Mouse (Mus musculus) macrophage (primary cell): ENCODE data around the gene Vmn1r42. TPM values are rescaled to one million over a fixed set of nuclear protein-coding genes. Genes with fewer than 3 reads are reported as not detected.
"Not testable (repeated sequence)": the region's sequence is repeated elsewhere in the genome, so short reads cannot be mapped to it uniquely, and the experiment has no call there.

Source experiments
- H3K27ac ChIP-seq: fragments of 350-480 bp; formaldehyde crosslinking; 2 replicates; pipeline ENCODE4 v1.9.0; 2021
- H3K36me3 ChIP-seq: fragments of 350-480 bp; formaldehyde crosslinking; 2 replicates; pipeline ENCODE4 v1.9.0; 2021; ENCODE audit errors: inconsistent target
- H3K4me3 ChIP-seq: fragments of 350-480 bp; formaldehyde crosslinking; 2 replicates; pipeline ENCODE4 v1.9.0; 2021; ENCODE audit errors: inconsistent target
- H3K79me2 ChIP-seq: fragments of 350-480 bp; formaldehyde crosslinking; 2 replicates; pipeline ENCODE4 v1.9.0; 2021; ENCODE audit errors: inconsistent target
- WGBS: methylation state at CpG from one replicate; pipeline ENCODE4 v1.1.7; 2026; ENCODE audit warnings: inconsistent platforms; ENCODE audit not compliant: missing documents; 5-methylcytosine and 5-hydroxymethylcytosine counted together
- polyA plus RNA-seq: library from polyadenylated mRNA; stranded (reverse); fragments of 250-400 nt; gene quantifications from 3 replicates; pipeline ENCODE4 v1.2.4, GENCODE M21; 2018; ENCODE audit warnings: inconsistent platforms
- total RNA-seq, 78 experiments: library from RNA; depleted of rRNA; stranded (reverse); fragments of 250-400 nt; gene quantifications; 1 replicate in 9 of 78; 2 replicates in 24 of 78; 3 replicates in 43 of 78; 4 replicates in 2 of 78; pipeline ENCODE4 v1.2.4; 2018; ENCODE audit warnings: inconsistent platforms in 56 of 78

The Vmn1r42 gene
- not detected for total RNA-seq (2018; cell fraction: chromatin; rRNA removed)
- not detected for total RNA-seq (2018; cell fraction: cytosol; rRNA removed)
- total RNA-seq (2018; cell fraction: nucleus; rRNA removed) = not detected
- polyA plus RNA-seq = not detected in 3 replicates

- H3K36me3 ChIP-seq = not testable (repeated sequence)
- 77% methylated on average over 3 of the region's 3 CpGs for WGBS
Observed at GRCm38 (mm10) chr6:89876313-89876712, at the start of gene Vmn1r42, which contains the start of gene Vmn1r43. Vmn1r42 (minus strand) TSS chr6:89876413. Vmn1r43 (minus strand) TSS chr6:89876413.

GRCm38 (mm10) chr6:89883812-89884211 is 7.6 kb upstream of the Vmn1r42 start:
- no peaks in the 10 kb centered on the region for H3K36me3 ChIP-seq
- H3K4me3 ChIP-seq = no peak overlapping the region
- H3K79me2 ChIP-seq = no peaks in the 10 kb centered on the region
- no peak overlapping the region for H3K27ac ChIP-seq
- 63% methylated on average over 2 of the region's 2 CpGs for WGBS

More at GRCm38 (mm10) chr6:89876313-89876712, at the start of gene Vmn1r42, which contains the start of gene Vmn1r43:
- H3K79me2 ChIP-seq, H3K27ac ChIP-seq, H3K4me3 ChIP-seq: not testable (repeated sequence)

DNA sequence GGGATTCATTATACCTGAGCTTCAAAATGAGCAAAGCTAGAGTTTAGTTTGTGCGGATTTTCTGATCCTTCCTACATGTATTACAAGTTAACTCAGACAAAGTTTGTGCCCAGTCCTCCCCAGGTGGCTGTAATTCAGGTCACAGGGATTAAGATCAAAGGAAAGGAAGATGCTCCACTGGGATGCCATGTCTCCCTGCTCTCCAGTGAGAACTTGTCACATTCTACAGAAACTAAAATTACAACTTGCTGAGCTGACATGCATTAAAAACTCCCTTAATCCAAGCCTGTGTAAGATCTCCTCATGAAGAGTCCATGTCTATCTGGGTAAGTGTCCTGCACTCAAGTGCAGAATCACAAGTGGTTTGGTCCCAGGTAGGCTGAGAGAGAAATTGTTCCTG is 7.1 kb upstream of the Vmn1r42 start, which contains the start of gene Vmn1r44:
TSS of gene Vmn1r44 (plus strand) at position 301 of the 400 bp plus-strand sequence.
- Histone ChIP-seq H3K79me2 (no peaks in the 10 kb centered on the region), H3K27ac (no peak within 1 kb of the TSS), H3K4me3 (no peak within 1 kb of the TSS), H3K36me3 (no peaks in the 10 kb centered on the region)
- WGBS = 75% methylated on average over 1 of the region's 1 CpGs

DNA sequence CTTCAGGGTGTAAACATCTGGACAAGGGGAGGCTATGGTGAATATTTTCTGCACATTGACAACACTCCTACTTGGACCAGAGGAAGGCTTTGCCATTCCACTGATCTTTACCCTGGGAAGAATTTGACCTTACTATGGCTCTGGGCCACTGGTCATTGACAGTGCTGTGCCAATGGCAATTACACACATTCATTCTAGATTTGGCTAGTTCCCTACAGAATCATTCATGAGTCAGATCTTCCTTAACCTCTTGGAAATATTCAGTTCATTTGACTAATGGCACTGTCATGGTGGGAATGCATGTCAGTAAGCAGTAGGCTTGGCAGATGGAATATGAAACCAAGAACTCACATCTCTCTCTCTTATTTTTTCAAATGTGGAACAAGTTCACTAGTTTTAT is 4.7 kb upstream of the Vmn1r42 start:
- no peak overlapping the region for H3K4me3 ChIP-seq
- no peak overlapping the region for H3K27ac ChIP-seq
- no peaks in the 10 kb centered on the region for H3K79me2 ChIP-seq
- no peaks in the 10 kb centered on the region for H3K36me3 ChIP-seq

DNA sequence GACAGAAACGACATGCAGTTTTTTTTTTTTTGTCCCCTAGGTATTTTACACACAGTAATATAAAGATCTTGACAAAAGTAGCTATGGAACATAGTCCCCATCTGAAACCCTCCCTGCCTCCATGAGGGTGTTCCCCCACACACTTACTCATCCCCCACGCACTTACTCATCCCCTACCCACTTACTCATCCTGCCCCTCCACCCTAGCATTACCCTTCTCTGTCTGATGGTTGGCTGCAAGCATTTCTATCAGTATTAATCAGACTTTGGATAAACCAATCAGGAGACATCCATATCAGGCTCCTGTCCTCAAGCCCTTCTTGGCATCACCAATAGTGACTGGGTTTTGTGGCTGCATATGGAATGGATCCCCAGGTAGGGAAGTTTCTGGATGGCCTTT is 750 bp upstream of the Vmn1r42 start:
- 100% methylated on average over 1 of the region's 2 CpGs for whole genome bisulfite sequencing
- Histone ChIP-seq H3K79me2 (no peaks in the 10 kb centered on the region), H3K36me3 (no peaks in the 10 kb centered on the region), H3K27ac (no peak overlapping the region), H3K4me3 (no peak overlapping the region)

- no peaks in the 10 kb centered on the region for H3K79me2 ChIP-seq
- no peak overlapping the region for H3K4me3 ChIP-seq
- H3K27ac ChIP-seq = no peak overlapping the region
- 88% methylated on average over 2 of the region's 2 CpGs for WGBS
- H3K36me3 ChIP-seq = no peaks in the 10 kb centered on the region
Observed at GRCm38 (mm10) chr6:89867976-89868375, 8.2 kb downstream of the Vmn1r42 start.

GRCm38 (mm10) chr6:89867276-89867675 is 8.9 kb downstream of the Vmn1r42 start:
- no peaks in the 10 kb centered on the region for H3K36me3 ChIP-seq
- 51% methylated on average over 2 of the region's 2 CpGs for WGBS
- H3K4me3 ChIP-seq = no peak overlapping the region
- no peak overlapping the region for H3K27ac ChIP-seq
- no peaks in the 10 kb centered on the region for H3K79me2 ChIP-seq

GRCm38 (mm10) chr6:89863792-89864191 is 12.4 kb downstream of the Vmn1r42 start:
- WGBS = 71% methylated on average over 4 of the region's 4 CpGs

DNA sequence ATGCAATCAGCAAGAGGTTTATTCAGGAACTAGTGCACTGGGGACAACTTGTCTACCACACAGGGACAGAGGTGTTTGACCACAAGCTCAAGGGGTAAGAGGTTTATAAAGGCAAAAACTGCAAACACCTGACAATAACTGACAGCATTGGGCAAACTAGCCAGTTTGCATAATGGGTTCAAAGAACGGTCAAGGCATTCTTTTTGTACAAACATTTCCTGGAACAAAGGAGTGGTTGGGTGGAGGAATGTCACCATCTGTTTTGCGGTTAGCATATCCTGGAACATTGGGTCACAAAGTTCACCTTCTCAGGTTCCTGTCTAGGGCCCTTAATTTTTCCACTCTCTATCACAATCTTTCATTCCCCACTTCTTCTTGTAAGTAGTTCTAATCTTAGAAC is 16.4 kb downstream of the Vmn1r42 start:
- H3K27ac ChIP-seq = no peak overlapping the region
- no peak overlapping the region for H3K4me3 ChIP-seq
- no peaks in the 10 kb centered on the region for H3K79me2 ChIP-seq
- whole genome bisulfite sequencing = 81% methylated on average over 2 of the region's 2 CpGs
- no peaks in the 10 kb centered on the region for H3K36me3 ChIP-seq

More at GRCm38 (mm10) chr6:89863792-89864191, 12.4 kb downstream of the Vmn1r42 start:
- no peak overlapping the region for H3K27ac ChIP-seq
- H3K36me3 ChIP-seq = no peaks in the 10 kb centered on the region
- no peak overlapping the region for H3K4me3 ChIP-seq
- no peaks in the 10 kb centered on the region for H3K79me2 ChIP-seq

DNA sequence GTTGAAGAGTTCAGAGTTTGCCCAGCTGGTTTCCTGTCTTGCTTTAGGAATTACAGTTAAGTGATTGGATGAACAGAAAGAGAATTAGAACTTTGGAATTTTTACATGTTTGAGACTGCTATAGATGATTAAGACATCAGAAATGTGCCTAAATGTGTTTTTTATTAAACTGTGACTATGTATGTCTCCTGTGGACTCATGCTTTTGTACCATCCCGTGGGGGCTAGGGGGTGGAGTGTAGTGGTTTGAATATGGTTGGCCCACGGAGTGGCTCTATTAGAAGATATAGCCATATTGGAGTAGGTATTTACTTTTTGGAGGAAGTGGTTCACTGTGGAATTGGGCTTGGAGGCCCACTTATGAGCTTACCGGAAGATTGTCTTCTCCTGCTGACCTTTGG is 18.7 kb downstream of the Vmn1r42 start:
- Histone ChIP-seq H3K79me2 (no peaks in the 10 kb centered on the region), H3K4me3 (no peak overlapping the region), H3K27ac (no peak overlapping the region), H3K36me3 (no peaks in the 10 kb centered on the region)
- WGBS = 78% methylated on average over 3 of the region's 3 CpGs

Other genes with a start within 250 kb of the Vmn1r42 start
- 3.2 to 5.9 TPM (median 5.0 TPM) in 3 replicates for gene Txnrd3, start 232.4 kb downstream of the Vmn1r42 start, polyA plus RNA-seq
- not detected in 3 replicates for gene Vmn1r40, start 168.9 kb downstream of the Vmn1r42 start, polyA plus RNA-seq
- gene Vmn1r41, start 135.6 kb downstream of the Vmn1r42 start, polyA plus RNA-seq = not detected in 3 replicates
- gene Vmn1r43, start within 50 bp of the Vmn1r42 start, polyA plus RNA-seq = not detected in 3 replicates
- gene Vmn1r44, start 7.2 kb upstream of the Vmn1r42 start, polyA plus RNA-seq = not detected in 3 replicates
- gene Vmn1r45, start 64.2 kb upstream of the Vmn1r42 start, polyA plus RNA-seq = not detected in 3 replicates
- gene Vmn1r46, start 92.9 kb upstream of the Vmn1r42 start, polyA plus RNA-seq = not detected in 3 replicates
- not detected in 3 replicates for gene Vmn1r47, start 139.7 kb upstream of the Vmn1r42 start, polyA plus RNA-seq
- gene Vmn1r48, start 160.4 kb upstream of the Vmn1r42 start, polyA plus RNA-seq = not detected in 3 replicates
- not detected in 3 replicates for gene Vmn1r49, start 202.1 kb upstream of the Vmn1r42 start, polyA plus RNA-seq
- gene Vmn1r50, start 225.0 kb upstream of the Vmn1r42 start, polyA plus RNA-seq = not detected in 3 replicates
- gene Vmn1r51, start 246.2 kb upstream of the Vmn1r42 start, polyA plus RNA-seq = not detected in 3 replicates